Mouse (Mus musculus): ENCODE results near the gene Gpat2. TPM values are rescaled to one million over a fixed set of nuclear protein-coding genes. Genes with fewer than 3 reads are reported as not detected.

Gpat2 gene
- polyA plus RNA-seq, 1 experiment = 0.85 TPM

GRCm38 (mm10) chr2:127411126-127411525 is 13.9 kb upstream of the Gpat2 start:
- DNase-seq = no peak
- no peaks in the 10 kb centered on the region for H3K4me1 ChIP-seq (replicated peaks; ENCODE audit: control insufficient read depth, insufficient read depth, low read length)
- no peak overlapping the region for H3K27ac ChIP-seq (ENCODE audit: control insufficient read depth, insufficient read depth, low read length)
- H3K4me3 ChIP-seq (ENCODE audit: control insufficient read depth, insufficient read depth, low read length) = no peak overlapping the region
- H3K27me3 ChIP-seq (ENCODE audit: control insufficient read depth, insufficient read depth, low read length) = no peaks in the 10 kb centered on the region
- no peaks in the 10 kb centered on the region for H3K36me3 ChIP-seq (ENCODE audit: control insufficient read depth, insufficient read depth, low read length)
- TF ChIP-seq CTCF (IDR thresholded peaks at IDR 0.05; ENCODE audit: borderline replicate concordance, control insufficient read depth, extremely low read depth, insufficient read depth, low read length, poor library complexity) (no peak), POLR2A (IDR thresholded peaks at IDR 0.05; ENCODE audit: control insufficient read depth, extremely low read depth, insufficient read depth, low read length, poor library complexity) (no peak)
- 97% methylated on average over 6 of the region's 6 CpGs for WGBS

GRCm38 (mm10) chr2:127415806-127416205 is 9.2 kb upstream of the Gpat2 start:
- no peak for TF ChIP-seq POLR2A (IDR thresholded peaks at IDR 0.05; ENCODE audit: control insufficient read depth, extremely low read depth, insufficient read depth, low read length, poor library complexity)
- no peak for TF ChIP-seq CTCF (IDR thresholded peaks at IDR 0.05; ENCODE audit: borderline replicate concordance, control insufficient read depth, extremely low read depth, insufficient read depth, low read length, poor library complexity)
- Histone ChIP-seq H3K4me3 (ENCODE audit: control insufficient read depth, insufficient read depth, low read length) (no peak overlapping the region), H3K4me1 (replicated peaks; ENCODE audit: control insufficient read depth, insufficient read depth, low read length) (no peaks in the 10 kb centered on the region), H3K36me3 (ENCODE audit: control insufficient read depth, insufficient read depth, low read length) (no peaks in the 10 kb centered on the region), H3K27ac (ENCODE audit: control insufficient read depth, insufficient read depth, low read length) (no peak overlapping the region), H3K27me3 (ENCODE audit: control insufficient read depth, insufficient read depth, low read length) (no peaks in the 10 kb centered on the region)
- DNase-seq = no peak
- 86% methylated on average over 10 of the region's 10 CpGs for WGBS

- H3K4me3 ChIP-seq (ENCODE audit: control insufficient read depth, insufficient read depth, low read length) = no peak overlapping the region
- DNase-seq = no peak
- no peak for TF ChIP-seq CTCF (IDR thresholded peaks at IDR 0.05; ENCODE audit: borderline replicate concordance, control insufficient read depth, extremely low read depth, insufficient read depth, low read length, poor library complexity)
- no peak for TF ChIP-seq POLR2A (IDR thresholded peaks at IDR 0.05; ENCODE audit: control insufficient read depth, extremely low read depth, insufficient read depth, low read length, poor library complexity)
- H3K4me1 ChIP-seq (replicated peaks; ENCODE audit: control insufficient read depth, insufficient read depth, low read length) = no peaks in the 10 kb centered on the region
- WGBS = 65% methylated on average over 3 of the region's 3 CpGs
- no peak overlapping the region for H3K27ac ChIP-seq (ENCODE audit: control insufficient read depth, insufficient read depth, low read length)
- H3K27me3 ChIP-seq (ENCODE audit: control insufficient read depth, insufficient read depth, low read length) = no peaks in the 10 kb centered on the region
- H3K36me3 ChIP-seq (ENCODE audit: control insufficient read depth, insufficient read depth, low read length) = no peaks in the 10 kb centered on the region
Observed at GRCm38 (mm10) chr2:127416706-127417105, 8.3 kb upstream of the Gpat2 start.

- TF ChIP-seq POLR2A (IDR thresholded peaks at IDR 0.05; ENCODE audit: control insufficient read depth, extremely low read depth, insufficient read depth, low read length, poor library complexity) (no peak), CTCF (IDR thresholded peaks at IDR 0.05; ENCODE audit: borderline replicate concordance, control insufficient read depth, extremely low read depth, insufficient read depth, low read length, poor library complexity) (no peak)
- 70% methylated on average over 10 of the region's 10 CpGs for WGBS
- Histone ChIP-seq H3K36me3 (ENCODE audit: control insufficient read depth, insufficient read depth, low read length) (no peaks in the 10 kb centered on the region), H3K27me3 (ENCODE audit: control insufficient read depth, insufficient read depth, low read length) (no peaks in the 10 kb centered on the region), H3K27ac (ENCODE audit: control insufficient read depth, insufficient read depth, low read length) (no peak overlapping the region), H3K4me3 (ENCODE audit: control insufficient read depth, insufficient read depth, low read length) (no peak overlapping the region), H3K4me1 (replicated peaks; ENCODE audit: control insufficient read depth, insufficient read depth, low read length) (no peaks in the 10 kb centered on the region)
- no peak for DNase-seq
Observed at GRCm38 (mm10) chr2:127418266-127418970, 6.6 kb upstream of the Gpat2 start.

- H3K27me3 ChIP-seq (ENCODE audit: control insufficient read depth, insufficient read depth, low read length) = no peaks in the 10 kb centered on the region
- peak; percentile 16 for DNase-seq
- no peaks in the 10 kb centered on the region for H3K36me3 ChIP-seq (ENCODE audit: control insufficient read depth, insufficient read depth, low read length)
- H3K27ac ChIP-seq (ENCODE audit: control insufficient read depth, insufficient read depth, low read length) = no peak overlapping the region
- 14% methylated on average over 3 of the region's 3 CpGs for WGBS
- no peak for TF ChIP-seq CTCF (IDR thresholded peaks at IDR 0.05; ENCODE audit: borderline replicate concordance, control insufficient read depth, extremely low read depth, insufficient read depth, low read length, poor library complexity)
- no peak for TF ChIP-seq POLR2A (IDR thresholded peaks at IDR 0.05; ENCODE audit: control insufficient read depth, extremely low read depth, insufficient read depth, low read length, poor library complexity)
- H3K4me1 ChIP-seq (replicated peaks; ENCODE audit: control insufficient read depth, insufficient read depth, low read length) = no peaks in the 10 kb centered on the region
- H3K4me3 ChIP-seq (ENCODE audit: control insufficient read depth, insufficient read depth, low read length) = no peak overlapping the region
Observed at GRCm38 (mm10) chr2:127430238-127430637, 5.2 kb downstream of the Gpat2 start.

- Histone ChIP-seq H3K4me1 (replicated peaks; ENCODE audit: control insufficient read depth, insufficient read depth, low read length) (no peaks in the 10 kb centered on the region), H3K27ac (ENCODE audit: control insufficient read depth, insufficient read depth, low read length) (no peak overlapping the region), H3K4me3 (ENCODE audit: control insufficient read depth, insufficient read depth, low read length) (no peak overlapping the region), H3K27me3 (ENCODE audit: control insufficient read depth, insufficient read depth, low read length) (no peaks in the 10 kb centered on the region), H3K36me3 (ENCODE audit: control insufficient read depth, insufficient read depth, low read length) (no peaks in the 10 kb centered on the region)
- TF ChIP-seq CTCF (IDR thresholded peaks at IDR 0.05; ENCODE audit: borderline replicate concordance, control insufficient read depth, extremely low read depth, insufficient read depth, low read length, poor library complexity) (no peak), POLR2A (IDR thresholded peaks at IDR 0.05; ENCODE audit: control insufficient read depth, extremely low read depth, insufficient read depth, low read length, poor library complexity) (no peak)
- 94% methylated on average over 9 of the region's 9 CpGs for WGBS
- DNase-seq = no peak
Observed at GRCm38 (mm10) chr2:127433487-127434295, 8.7 kb downstream of the Gpat2 start.

Data from thymus, adult 2 months (tissue).